Mouse (Mus musculus): ENCODE measurements around the gene Rtp3. TPM values are rescaled to one million over a fixed set of nuclear protein-coding genes. Genes with fewer than 3 reads are reported as not detected.

Rtp3 gene
- polyA plus RNA-seq, 1 experiment from 2014 or later, result 0.24 TPM

DNA sequence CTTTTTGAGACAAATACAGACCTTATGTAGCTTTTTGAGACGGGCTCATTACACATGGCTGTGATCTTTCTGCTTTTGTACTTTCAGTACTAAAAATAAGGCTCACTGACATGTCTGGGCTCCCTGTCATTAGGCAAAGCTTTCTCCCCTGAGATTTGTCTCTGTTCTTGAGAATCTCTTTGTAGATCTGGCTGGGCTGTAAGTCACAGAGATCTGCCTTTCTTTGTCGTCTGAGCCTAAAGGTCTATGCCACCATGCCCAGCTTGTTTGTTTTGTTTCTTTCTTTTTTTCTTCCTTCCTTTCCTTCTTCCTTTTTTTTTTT, 24.5 kb downstream of the Rtp3 start:
- no peak overlapping the region for H3K9ac ChIP-seq
- H3K9me3 ChIP-seq, result no peaks in the 10 kb centered on the region
- WGBS, result 68% methylated on average over 2 of the region's 2 CpGs
- no peak overlapping the region for H3K27ac ChIP-seq
- no peaks in the 10 kb centered on the region for H3K36me3 ChIP-seq
- no peaks in the 10 kb centered on the region for H3K27me3 ChIP-seq (replicated peaks)
- no peak for ATAC-seq
- no peak overlapping the region for H3K4me2 ChIP-seq (replicated peaks)
- no peaks in the 10 kb centered on the region for H3K4me1 ChIP-seq (replicated peaks)
- H3K4me3 ChIP-seq (replicated peaks), result no peak overlapping the region

GRCm38 (mm10) chr9:110965062-110965909, 25.1 kb downstream of the Rtp3 start:
- H3K4me1 ChIP-seq (replicated peaks), result no peaks in the 10 kb centered on the region
- H3K36me3 ChIP-seq, result no peaks in the 10 kb centered on the region
- H3K27ac ChIP-seq, result no peak overlapping the region
- no peak overlapping the region for H3K4me3 ChIP-seq (replicated peaks)
- H3K4me2 ChIP-seq (replicated peaks), result no peak overlapping the region
- WGBS, result 87% methylated on average over 22 of the region's 22 CpGs
- no peaks in the 10 kb centered on the region for H3K9me3 ChIP-seq
- no peak overlapping the region for H3K9ac ChIP-seq
- ATAC-seq, result no peak
- no peaks in the 10 kb centered on the region for H3K27me3 ChIP-seq (replicated peaks)

DNA sequence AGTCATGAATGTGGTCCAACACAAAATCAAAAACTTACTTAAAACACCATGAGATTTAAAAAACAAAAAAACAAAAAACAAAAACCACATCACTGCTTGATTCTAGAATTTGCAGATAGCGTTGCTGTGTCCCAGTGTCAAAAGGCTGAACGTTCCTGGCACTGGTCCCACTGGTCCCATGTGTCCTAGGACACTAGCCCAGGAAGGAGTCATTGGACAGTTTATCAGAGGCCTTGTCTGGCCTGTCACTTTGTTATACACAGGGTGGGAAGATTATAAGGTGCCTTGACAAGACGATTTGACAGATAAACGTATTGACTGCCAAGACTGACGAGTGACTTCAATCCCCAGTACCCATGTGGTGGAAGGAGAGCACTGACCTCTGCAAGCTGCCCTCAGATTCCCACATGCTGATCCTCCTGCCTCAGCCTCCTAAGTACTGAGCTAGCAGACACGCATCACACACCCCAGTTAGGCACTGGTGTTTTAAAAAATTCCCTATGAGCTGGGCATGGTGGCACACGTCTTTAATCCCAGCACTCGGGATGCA, 26.7 kb downstream of the Rtp3 start:
- H3K36me3 ChIP-seq, result no peaks in the 10 kb centered on the region
- H3K4me3 ChIP-seq (replicated peaks), result no peak overlapping the region
- no peak overlapping the region for H3K4me2 ChIP-seq (replicated peaks)
- ATAC-seq, result no peak
- no peaks in the 10 kb centered on the region for H3K4me1 ChIP-seq (replicated peaks)
- H3K27me3 ChIP-seq (replicated peaks), result no peaks in the 10 kb centered on the region
- H3K9ac ChIP-seq, result no peak overlapping the region
- WGBS, result 85% methylated on average over 8 of the region's 8 CpGs
- H3K9me3 ChIP-seq, result no peaks in the 10 kb centered on the region
- no peak overlapping the region for H3K27ac ChIP-seq

DNA sequence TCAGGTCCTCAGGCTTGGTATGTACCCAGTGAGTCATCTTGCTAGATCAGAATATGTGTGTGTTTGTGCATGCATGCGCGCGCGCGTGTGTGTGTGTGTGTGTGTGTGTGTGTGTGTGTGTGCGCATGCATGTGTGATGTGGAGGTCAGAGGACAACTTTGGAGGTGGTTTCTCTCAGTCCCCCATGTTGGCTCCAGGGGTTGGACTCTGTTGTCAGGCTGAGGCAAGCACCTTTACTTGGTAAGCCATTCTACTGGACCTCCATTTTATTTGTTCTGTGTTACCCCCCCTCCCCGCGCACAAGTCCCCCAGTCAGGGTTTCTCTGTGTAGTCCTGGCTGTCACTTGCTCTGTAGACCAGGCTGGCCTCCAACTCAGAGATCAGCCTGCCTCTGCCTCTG, 29.0 kb downstream of the Rtp3 start:
- Histone ChIP-seq H3K4me3 (replicated peaks) (no peak overlapping the region), H3K36me3 (no peaks in the 10 kb centered on the region), H3K27ac (no peak overlapping the region), H3K9ac (no peak overlapping the region), H3K4me2 (replicated peaks) (no peak overlapping the region), H3K9me3 (no peaks in the 10 kb centered on the region), H3K4me1 (replicated peaks) (no peaks in the 10 kb centered on the region), H3K27me3 (replicated peaks) (no peaks in the 10 kb centered on the region)
- 95% methylated on average over 8 of the region's 8 CpGs for WGBS
- no peak for ATAC-seq

- Histone ChIP-seq H3K9ac (no peak overlapping the region), H3K4me2 (replicated peaks) (no peak overlapping the region), H3K4me3 (replicated peaks) (no peak overlapping the region), H3K9me3 (no peaks in the 10 kb centered on the region), H3K27me3 (replicated peaks) (no peaks in the 10 kb centered on the region), H3K4me1 (replicated peaks) (no peaks in the 10 kb centered on the region), H3K36me3 (no peaks in the 10 kb centered on the region), H3K27ac (no peak overlapping the region)
- WGBS, result 82% methylated on average over 13 of the region's 13 CpGs
- ATAC-seq, result no peak
Measured at GRCm38 (mm10) chr9:110960230-110961149, 29.9 kb downstream of the Rtp3 start.

DNA sequence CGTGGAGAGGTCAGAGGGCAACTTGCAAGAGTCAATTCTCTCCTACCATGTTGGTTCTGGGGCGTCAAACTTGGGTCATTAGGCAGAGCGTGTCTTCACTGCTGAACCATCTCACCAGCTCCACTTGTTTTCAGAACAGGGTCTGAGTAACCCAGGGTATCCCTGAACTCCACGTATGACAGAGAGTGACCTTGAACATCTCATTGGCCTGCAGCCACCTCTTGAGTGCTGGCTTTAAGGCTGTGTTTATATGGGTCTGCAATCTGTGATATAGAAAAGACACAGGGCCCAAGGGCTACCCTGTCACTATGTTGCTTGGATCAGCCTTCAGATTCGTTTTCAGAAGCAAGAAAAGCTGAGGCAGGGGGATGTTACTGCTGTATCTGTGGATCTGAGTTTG, 30.7 kb downstream of the Rtp3 start:
- no peak for ATAC-seq
- H3K36me3 ChIP-seq, result no peaks in the 10 kb centered on the region
- 80% methylated on average over 5 of the region's 5 CpGs for WGBS

DNA sequence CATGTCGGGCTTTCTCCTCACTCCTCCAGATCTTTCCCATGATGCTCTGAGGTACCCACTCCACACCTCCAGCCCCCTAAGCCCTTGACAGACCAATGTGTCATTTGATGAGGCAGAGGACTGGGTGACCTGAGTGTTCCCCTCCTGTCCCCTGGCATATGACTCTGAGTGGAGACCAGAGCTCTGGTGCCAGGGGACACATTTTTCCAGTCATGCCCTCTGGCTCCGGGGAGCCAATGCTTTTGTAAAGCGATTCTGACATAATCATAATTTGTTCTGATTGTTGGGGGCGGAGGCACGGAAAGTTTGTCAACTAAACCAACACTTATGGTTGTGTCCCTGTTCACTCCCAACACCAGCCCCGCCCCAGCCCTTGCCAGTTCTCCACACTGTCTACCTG, 34.4 kb downstream of the Rtp3 start:
- Histone ChIP-seq H3K4me2 (replicated peaks) (no peak overlapping the region), H3K4me3 (replicated peaks) (no peak overlapping the region), H3K9ac (no peak overlapping the region), H3K27ac (no peak overlapping the region), H3K9me3 (no peaks in the 10 kb centered on the region), H3K27me3 (replicated peaks) (0 out of 2 replicates have a peak, but pooled peaks cover 4% of the 10 kb centered on the region), H3K4me1 (replicated peaks) (no peaks in the 10 kb centered on the region), H3K36me3 (no peaks in the 10 kb centered on the region)
- 84% methylated on average over 6 of the region's 6 CpGs for WGBS
- ATAC-seq, result no peak

More for the DNA sequence above, 30.7 kb downstream of the Rtp3 start:
- Histone ChIP-seq H3K4me1 (replicated peaks) (no peaks in the 10 kb centered on the region), H3K27ac (no peak overlapping the region), H3K27me3 (replicated peaks) (no peaks in the 10 kb centered on the region), H3K9me3 (no peaks in the 10 kb centered on the region), H3K9ac (no peak overlapping the region), H3K4me3 (replicated peaks) (no peak overlapping the region), H3K4me2 (replicated peaks) (no peak overlapping the region)

DNA sequence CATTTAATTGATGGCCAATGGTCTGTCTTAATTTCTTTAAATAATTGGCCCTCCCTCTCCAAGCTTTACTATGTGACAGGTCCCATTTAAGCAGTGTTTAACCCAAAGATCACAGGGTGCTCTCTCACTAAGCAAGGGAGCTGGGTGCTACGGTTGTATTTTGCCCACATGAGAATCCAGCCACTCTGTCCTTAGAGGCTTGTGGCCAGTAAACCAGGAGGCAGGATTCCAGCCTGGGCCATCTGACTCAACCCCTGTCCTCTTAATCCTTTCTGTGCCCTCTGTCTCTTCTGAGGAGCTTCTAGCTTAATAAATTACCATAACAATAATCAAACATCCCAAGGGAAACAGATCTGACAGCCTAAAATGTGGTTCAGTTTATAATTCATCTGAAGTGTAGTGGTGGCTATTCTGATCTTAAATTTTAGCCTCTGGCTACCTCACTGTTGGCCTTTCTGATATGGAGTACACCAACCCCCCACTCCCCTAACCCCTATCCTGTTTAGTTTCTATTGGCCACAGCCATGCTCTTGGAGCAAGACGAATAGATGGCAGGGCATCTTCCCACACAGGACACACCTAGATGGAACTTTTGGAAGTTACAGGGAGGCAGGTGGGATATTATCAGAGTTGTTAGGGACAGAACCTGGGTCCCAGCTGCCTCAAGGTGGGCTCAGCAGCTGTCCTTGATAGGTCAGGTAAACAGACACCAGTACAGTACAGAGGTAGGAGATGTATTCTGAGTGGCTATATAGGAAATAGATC, 35.5 kb downstream of the Rtp3 start:
- Histone ChIP-seq H3K4me1 (replicated peaks) (no peaks in the 10 kb centered on the region), H3K4me3 (replicated peaks) (no peak overlapping the region), H3K36me3 (no peaks in the 10 kb centered on the region), H3K27me3 (replicated peaks) (0 out of 2 replicates have a peak, but pooled peaks cover 4% of the 10 kb centered on the region), H3K9me3 (no peaks in the 10 kb centered on the region), H3K27ac (no peak overlapping the region), H3K9ac (no peak overlapping the region), H3K4me2 (replicated peaks) (no peak overlapping the region)
- ATAC-seq, result no peak
- WGBS, result 51% methylated on average over 2 of the region's 2 CpGs

DNA sequence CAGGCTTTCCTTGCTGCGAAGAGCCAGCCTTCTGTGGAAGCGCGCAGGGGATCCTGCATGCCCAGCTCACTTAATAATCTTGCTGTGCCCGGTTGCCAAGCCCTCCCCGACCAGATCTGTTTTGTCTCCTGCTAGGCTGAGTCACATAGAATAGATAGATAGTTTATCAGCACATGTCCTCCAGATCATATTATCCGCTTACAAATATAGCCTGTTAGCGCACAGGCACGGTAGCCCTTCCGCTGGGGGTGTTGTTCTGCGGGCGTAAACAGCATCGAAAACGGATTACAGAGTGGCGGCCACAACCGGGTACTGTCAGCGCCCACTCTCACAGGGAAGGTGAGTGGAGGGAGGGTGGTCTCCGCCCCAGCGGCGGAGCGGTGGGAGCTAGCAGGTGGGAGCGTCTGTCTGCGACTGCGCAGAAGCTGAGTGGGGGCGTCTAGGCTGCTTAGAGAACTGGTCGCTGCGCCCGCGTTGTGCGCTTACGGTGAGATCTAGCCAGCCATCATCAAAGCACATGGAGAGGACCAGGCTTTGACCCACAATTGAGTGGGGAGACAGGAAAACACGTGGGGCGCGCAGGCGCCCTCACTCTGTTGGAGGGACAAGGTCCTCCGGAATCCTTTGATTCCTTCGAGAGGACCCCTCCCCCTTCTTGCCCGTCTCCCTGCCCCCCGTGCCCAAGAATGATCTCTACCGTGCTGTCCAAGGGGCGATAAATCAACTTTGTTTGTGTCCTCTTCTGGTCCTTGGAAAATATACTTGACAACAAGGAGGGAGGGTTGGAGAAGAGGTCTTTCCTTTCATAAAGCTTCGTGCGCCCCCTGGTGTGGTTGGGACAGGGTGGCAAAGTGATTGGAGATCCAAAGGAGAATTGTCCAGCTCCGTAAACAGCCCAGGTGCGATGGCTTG, 36.6 kb downstream of the Rtp3 start:
- Histone ChIP-seq H3K27ac (no peak overlapping the region), H3K9me3 (no peaks in the 10 kb centered on the region), H3K9ac (peak overlapping the region; percentile 50), H3K36me3 (no peaks in the 10 kb centered on the region), H3K4me2 (replicated peaks) (peak overlapping the region; percentile 97), H3K4me3 (replicated peaks) (peak overlapping the region; percentile 52), H3K4me1 (replicated peaks) (no peaks in the 10 kb centered on the region), H3K27me3 (replicated peaks) (0 out of 2 replicates have a peak, but pooled peaks cover 4% of the 10 kb centered on the region)
- ATAC-seq, result peak; percentile 74
- under 1% methylated on average over 44 of the region's 44 CpGs for WGBS

DNA sequence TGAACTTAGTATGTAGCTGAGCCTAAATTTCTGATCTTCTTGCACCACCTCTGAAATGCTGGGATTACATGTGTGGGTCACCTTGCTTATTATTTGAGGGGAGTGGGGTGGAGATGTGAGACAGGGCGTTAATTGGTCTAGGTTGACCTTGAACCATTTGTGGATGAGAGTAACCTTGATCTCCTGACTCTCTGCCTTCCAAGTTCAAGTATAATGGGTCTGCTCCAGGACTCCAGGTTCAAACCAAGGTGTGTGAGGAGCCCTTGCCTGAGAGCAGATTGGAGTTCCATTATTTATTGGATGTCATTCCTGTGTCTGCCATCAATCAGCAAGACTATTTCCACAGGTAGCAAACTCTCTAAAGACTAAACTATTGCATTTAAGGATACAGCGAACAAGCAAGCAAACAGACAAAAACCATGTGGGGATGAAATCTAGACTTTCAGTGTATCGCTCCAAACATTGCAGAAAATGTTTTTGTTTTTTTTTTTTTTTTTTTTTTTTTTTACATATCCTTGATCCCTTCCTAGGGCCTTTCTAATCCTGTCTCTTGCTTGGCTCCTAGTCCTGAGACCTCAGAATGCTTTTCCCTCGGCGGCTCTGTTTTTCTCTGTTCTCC, 37.3 kb downstream of the Rtp3 start:
- H3K9ac ChIP-seq, result peak overlapping the region; percentile 50; the same call in 1 of the 2 replicates
- no peaks in the 10 kb centered on the region for H3K36me3 ChIP-seq
- peaks cover 4% of the 10 kb centered on the region; the same call in 1 of the 2 replicates for H3K27me3 ChIP-seq (replicated peaks)
- no peaks in the 10 kb centered on the region for H3K4me1 ChIP-seq (replicated peaks)
- 44% methylated on average over 5 of the region's 5 CpGs for WGBS
- peak overlapping the region; percentile 97 for H3K4me2 ChIP-seq (replicated peaks)
- no peak overlapping the region for H3K27ac ChIP-seq
- ATAC-seq, result no peak
- H3K4me3 ChIP-seq (replicated peaks), result peak overlapping the region; percentile 52
- no peaks in the 10 kb centered on the region for H3K9me3 ChIP-seq

DNA sequence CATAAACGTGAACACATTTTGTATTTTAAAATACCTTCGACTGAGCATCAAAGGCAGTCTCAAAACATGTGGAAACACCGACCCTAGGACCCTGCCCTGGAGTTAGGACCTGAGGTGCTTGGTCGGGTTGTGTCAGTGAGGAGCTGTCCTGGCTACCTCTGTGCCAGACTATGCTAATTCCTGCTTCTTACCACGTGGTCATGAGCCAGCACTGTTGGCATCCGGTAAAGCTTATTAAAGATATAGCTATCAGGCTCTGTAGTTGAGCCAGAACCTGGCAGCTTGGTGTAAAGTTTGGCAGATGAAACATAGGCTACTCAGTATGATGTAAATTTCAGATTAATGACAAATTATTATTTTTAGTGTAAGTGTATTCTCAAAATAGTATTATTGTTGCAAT, 38.0 kb downstream of the Rtp3 start:
- no peak for ATAC-seq
- Histone ChIP-seq H3K27ac (no peak overlapping the region), H3K27me3 (replicated peaks) (peaks cover 7% of the 10 kb centered on the region; the same call in 1 of the 2 replicates), H3K4me1 (replicated peaks) (no peaks in the 10 kb centered on the region), H3K9me3 (no peaks in the 10 kb centered on the region), H3K4me3 (replicated peaks) (no peak overlapping the region), H3K4me2 (replicated peaks) (no peak overlapping the region), H3K9ac (no peak overlapping the region), H3K36me3 (no peaks in the 10 kb centered on the region)
- WGBS, result 56% methylated on average over 6 of the region's 6 CpGs

All from intestine, embryonic 15.5 days (tissue).